Mouse (Mus musculus) megakaryocyte-erythroid progenitor cell, adult 5 weeks (primary cell): ENCODE results near the gene BC005561. TPM values are rescaled to one million over a fixed set of nuclear protein-coding genes. Genes with fewer than 3 reads are reported as not detected.

Source experiments
- polyA plus RNA-seq: library from polyadenylated mRNA; stranded (reverse); fragments of >175 nt; gene quantifications from 2 replicates; pipeline ENCODE4 v1.2.3, GENCODE M21; 2012

Gene BC005561
- polyA plus RNA-seq = 1.5 TPM in 2 replicates

DNA sequence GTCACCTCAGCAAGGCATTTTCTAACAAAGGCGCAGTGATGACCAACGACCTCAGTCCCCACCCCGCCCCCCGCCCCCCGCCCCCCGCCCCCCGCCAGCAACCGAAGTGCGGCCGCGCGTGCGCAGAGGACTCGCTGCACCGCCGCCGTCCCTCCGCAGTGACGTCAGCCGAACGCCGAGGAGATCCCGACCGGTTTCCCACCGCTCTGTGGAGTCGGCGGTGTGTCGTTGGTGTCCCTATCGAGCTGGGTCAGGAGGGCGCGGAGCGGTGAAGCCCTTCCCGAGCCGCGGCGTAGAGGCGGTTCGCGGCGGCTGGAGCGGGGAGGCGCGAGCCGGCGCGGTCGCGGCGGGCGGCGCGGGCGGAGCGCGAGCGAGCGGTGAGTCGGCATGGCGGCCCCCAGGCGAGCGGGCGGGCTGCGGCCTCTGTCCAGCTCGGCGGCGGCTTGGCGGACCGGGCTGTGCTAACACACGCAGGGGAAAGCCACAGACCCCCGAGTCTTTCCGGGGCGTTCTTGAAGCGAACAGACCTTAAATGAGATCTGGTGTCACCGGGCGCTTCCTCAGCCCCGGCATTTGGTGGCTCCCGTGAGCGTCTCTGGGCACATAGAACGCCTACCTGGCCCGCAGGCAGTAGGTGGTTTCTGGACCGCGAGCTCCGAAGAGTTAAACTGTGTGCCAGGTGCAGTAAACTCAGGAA, at the start of gene BC005561:
TSS of gene BC005561 (plus strand) at position 158 of the 697 bp plus-strand sequence.

DNA sequence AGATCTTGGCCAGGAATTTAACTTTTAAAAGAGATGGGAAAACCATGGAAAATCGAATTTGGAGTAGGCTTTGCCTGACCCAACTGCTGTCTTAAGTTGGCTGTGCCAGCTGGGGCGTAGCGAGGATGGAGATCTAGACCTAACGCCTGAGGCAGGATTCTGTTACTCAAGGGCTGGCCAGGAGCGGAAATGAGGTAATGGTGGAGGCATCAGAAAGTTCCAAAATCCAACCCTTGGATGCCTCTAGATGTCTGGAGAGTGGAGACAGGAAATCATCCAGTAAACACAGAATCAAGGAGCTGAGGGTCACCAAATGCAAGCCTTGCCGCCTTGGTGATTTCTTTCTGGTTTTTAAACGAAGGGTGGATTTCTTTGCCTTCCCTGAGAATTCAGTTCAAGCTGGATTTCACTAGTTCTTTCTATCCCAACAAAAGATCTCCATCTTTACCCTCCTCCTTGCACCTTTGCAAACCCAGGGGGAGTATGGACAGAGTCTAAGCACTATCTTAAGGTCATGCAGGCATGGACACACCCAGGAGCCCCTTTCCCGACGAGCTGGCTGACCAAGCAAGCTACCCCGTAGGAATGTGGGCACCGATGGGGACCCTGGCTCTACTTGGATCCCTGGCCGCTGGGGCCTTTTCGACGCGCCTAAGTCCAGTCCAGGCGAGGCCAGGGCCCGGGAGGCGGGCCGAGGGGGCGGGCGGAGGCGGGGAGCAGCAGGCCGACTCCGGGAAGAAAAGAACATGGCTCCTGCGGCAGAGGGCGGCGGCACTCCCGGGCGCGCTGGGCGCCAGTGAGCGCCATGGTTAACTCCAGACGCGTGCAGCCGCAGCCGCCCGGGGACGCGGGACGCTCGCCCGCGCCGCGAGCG, 49.1 kb upstream of the BC005561 start, which contains the start of gene Pkd2:
TSS of gene Pkd2 (plus strand) at position 619 of the 874 bp plus-strand sequence.

Other genes starting within 250 kb of the BC005561 start
- gene Ibsp, start 209.2 kb upstream of the BC005561 start, polyA plus RNA-seq = 0.08 and 0.18 TPM in 2 replicates
- gene Mepe, start 183.0 kb upstream of the BC005561 start, polyA plus RNA-seq = not detected in 2 replicates
- 0.63 and 1.1 TPM in 2 replicates for gene Spp1, start 73.2 kb upstream of the BC005561 start, polyA plus RNA-seq
- gene Pkd2, start 48.9 kb upstream of the BC005561 start, polyA plus RNA-seq = 1.4 and 2.3 TPM in 2 replicates